Mouse (Mus musculus) hindbrain, embryonic 15.5 days (tissue): Measurements from ENCODE around the gene Gm42688. TPM values are rescaled to one million over a fixed set of nuclear protein-coding genes. Genes with fewer than 3 reads are reported as not detected.

Experiments used
- ATAC-seq: fragments of 200-750 bp; cut with Nextera tagmentation; 2 replicates; pipeline ENCODE4 v1.8.0; 2017; ENCODE audit warnings: low read depth, moderate number of reproducible peaks, moderate TSS enrichment; ENCODE audit not compliant: low FRiP score
- H3K27ac ChIP-seq: fragments of 300-500 bp; sonication (generic); replicated peaks from 2 replicates; pipeline ENCODE4 v1.5.1; 2015; ENCODE audit warnings: mild to moderate bottlenecking, inconsistent platforms
- H3K27me3 ChIP-seq: fragments of 300-500 bp; sonication (generic); 2 replicates; pipeline ENCODE4 v1.6.1; 2015; ENCODE audit warnings: control low read depth, inconsistent platforms
- H3K36me3 ChIP-seq: fragments of 300-500 bp; sonication (generic); 2 replicates; pipeline ENCODE4 v1.6.1; 2015; ENCODE audit warnings: control low read depth, inconsistent platforms
- H3K4me1 ChIP-seq: fragments of 300-500 bp; sonication (generic); replicated peaks from 2 replicates; pipeline ENCODE4 v1.6.1; 2015; ENCODE audit warnings: control low read depth, inconsistent platforms
- H3K4me2 ChIP-seq: fragments of 300-500 bp; sonication (generic); 2 replicates; pipeline ENCODE4 v1.6.1; 2015; ENCODE audit warnings: moderate library complexity, mild to moderate bottlenecking, inconsistent platforms
- H3K4me3 ChIP-seq: fragments of 300-500 bp; sonication (generic); 2 replicates; pipeline ENCODE4 v1.5.1; 2015; ENCODE audit warnings: mild to moderate bottlenecking, inconsistent platforms
- H3K9ac ChIP-seq: fragments of 300-500 bp; sonication (generic); 2 replicates; pipeline ENCODE4 v1.6.1; 2015; ENCODE audit warnings: inconsistent platforms
- H3K9me3 ChIP-seq: fragments of 300-500 bp; sonication (generic); 2 replicates; pipeline ENCODE4 v1.6.1; 2016; ENCODE audit warnings: control low read depth, inconsistent platforms
- WGBS: fragments of 180-500 bp; shearing (Covaris S2); methylation state at CpG from one replicate; pipeline ENCODE4 v1.1.7; 2015; 5-methylcytosine and 5-hydroxymethylcytosine counted together
- polyA plus RNA-seq: library from polyadenylated mRNA; unstranded; fragments of >200 nt; fragmentation: Nextera tagmentation; extraction: Ambion mirVana; gene quantifications from 2 replicates; pipeline ENCODE4 v1.2.1, GENCODE M21; 2015

Gene Gm42688
- polyA plus RNA-seq: 5.5 and 6.0 TPM in 2 replicates

DNA sequence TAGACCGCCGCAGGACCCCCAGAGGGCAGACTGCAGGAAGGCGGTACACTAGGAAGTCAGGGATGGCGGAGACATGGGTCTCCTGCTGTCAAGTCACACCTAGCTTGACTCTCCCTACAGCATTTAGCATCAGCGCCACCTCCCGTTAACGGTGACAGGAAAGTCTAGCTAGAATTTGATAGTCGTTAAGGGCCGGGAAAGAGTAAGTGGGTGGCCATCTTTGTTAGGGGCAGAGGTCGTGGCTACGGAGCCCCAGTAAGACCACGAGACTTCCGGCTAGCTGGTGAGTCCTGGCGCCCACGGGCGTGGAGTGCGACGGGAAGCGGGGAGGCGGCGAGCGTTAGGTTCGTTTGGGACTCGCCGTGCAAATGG, at the start of gene Gm42688, which contains the start of gene Ccdc142:
Gene Gm42688 (plus strand): TSS at position 302 of the 372 bp plus-strand sequence.
Gene Ccdc142 (plus strand): TSS at position 286 of the 372 bp plus-strand sequence.
- ATAC-seq: peak; percentile 91

DNA sequence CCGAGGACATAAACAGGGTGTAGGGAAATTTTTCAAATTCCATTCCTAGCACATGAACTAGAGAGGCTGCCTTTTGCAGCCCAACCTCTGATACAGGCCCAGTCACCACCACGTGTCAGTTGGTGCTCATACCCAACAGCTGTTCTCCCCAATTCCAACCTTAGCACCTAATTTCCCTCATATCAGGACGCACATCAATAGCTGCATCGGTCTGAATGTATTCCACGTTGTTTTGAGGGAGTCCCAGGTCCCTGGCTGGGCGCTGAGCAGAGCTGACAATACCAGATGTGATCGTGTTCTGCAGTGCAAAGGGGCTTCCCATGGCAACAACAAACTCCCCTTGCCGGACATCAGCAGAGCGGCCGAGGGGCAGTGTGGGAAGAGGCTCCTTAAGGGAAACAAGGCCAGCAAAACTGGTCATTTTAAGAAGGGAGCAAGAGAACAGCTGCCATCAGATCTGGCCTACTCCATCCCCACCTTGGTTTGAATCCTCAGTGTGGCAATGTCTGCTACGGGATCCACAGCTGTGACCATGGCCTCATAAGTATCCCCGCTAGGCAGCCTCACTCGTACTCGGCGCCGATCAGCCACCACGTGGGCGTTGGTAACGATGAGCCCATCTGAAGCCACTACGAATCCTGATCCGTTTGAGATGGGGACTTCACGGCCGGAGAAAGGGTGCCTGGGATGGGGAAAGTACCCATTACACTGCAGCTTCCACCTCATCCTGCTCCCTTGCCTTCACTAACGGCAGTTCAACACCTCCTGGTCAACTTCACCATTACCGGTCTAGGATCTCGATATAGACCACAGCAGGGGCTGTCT, 48.1 kb upstream of the Gm42688 start:
- peak overlapping the region; percentile 86 for H3K9ac ChIP-seq
- H3K9me3 ChIP-seq: no peaks in the 10 kb centered on the region
- peak overlapping the region; percentile 78 for H3K4me3 ChIP-seq
- H3K27ac ChIP-seq: peak overlapping the region; percentile 87
- ATAC-seq: no peak
- H3K4me2 ChIP-seq: peak overlapping the region; percentile 92
- peaks cover 29% of the 10 kb centered on the region for H3K4me1 ChIP-seq
- peaks cover 14% of the 10 kb centered on the region for H3K36me3 ChIP-seq
- WGBS: 2% methylated on average over 26 of the region's 26 CpGs
- no peaks in the 10 kb centered on the region for H3K27me3 ChIP-seq

More for the DNA sequence above, at the start of gene Gm42688, which contains the start of gene Ccdc142:
- WGBS: under 1% methylated on average over 25 of the region's 25 CpGs
- Histone ChIP-seq H3K36me3 (no peaks in the 10 kb centered on the region), H3K27ac (peak within 1 kb of the TSS; percentile 86), H3K4me1 (peaks cover 21% of the 10 kb centered on the region), H3K4me3 (peak within 1 kb of the TSS; percentile 62), H3K9me3 (no peaks in the 10 kb centered on the region), H3K27me3 (peaks cover 4% of the 10 kb centered on the region; the same call in 1 of the 2 replicates), H3K4me2 (peak within 1 kb of the TSS; percentile 95), H3K9ac (peak within 1 kb of the TSS; percentile 80)

GRCm38 (mm10) chr6:83054074-83054851, 47.2 kb upstream of the Gm42688 start, which contains the start of gene Aup1:
Gene Aup1, plus strand, starts transcription at chr6:83054521.
- H3K9me3 ChIP-seq: no peaks in the 10 kb centered on the region
- H3K27me3 ChIP-seq: no peaks in the 10 kb centered on the region
- peaks cover 29% of the 10 kb centered on the region for H3K4me1 ChIP-seq
- ATAC-seq: peak; percentile 98
- H3K36me3 ChIP-seq: peaks cover 14% of the 10 kb centered on the region
- peak within 1 kb of the TSS; percentile 78 for H3K4me3 ChIP-seq
- H3K9ac ChIP-seq: peak within 1 kb of the TSS; percentile 86
- WGBS: under 1% methylated on average over 64 of the region's 64 CpGs
- peak within 1 kb of the TSS; percentile 87 for H3K27ac ChIP-seq
- H3K4me2 ChIP-seq: peak within 1 kb of the TSS; percentile 92

DNA sequence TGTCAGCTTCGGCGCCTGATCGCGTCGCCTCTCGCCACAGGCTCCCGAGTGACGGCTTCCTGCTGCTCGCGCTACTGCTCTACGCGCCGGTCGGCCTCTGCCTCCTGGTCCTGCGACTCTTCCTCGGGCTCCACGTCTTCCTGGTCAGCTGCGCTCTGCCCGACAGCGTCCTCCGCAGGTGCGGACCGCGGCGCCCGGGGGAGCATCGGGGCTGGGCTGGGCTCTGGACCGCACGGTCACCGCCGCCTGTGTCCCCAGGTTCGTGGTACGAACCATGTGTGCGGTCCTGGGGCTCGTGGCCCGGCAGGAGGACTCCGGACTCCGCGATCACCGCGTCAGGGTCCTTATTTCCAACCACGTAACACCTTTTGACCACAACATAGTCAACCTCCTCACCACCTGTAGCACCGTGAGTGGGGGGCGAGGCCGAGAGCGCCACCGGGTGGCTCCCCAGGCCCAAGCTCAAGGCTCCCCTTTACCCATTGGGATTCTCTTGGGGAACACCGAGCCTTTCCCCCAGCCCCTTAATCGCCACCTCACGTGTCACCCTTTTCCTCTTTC, 46.5 kb upstream of the Gm42688 start, which contains the start of gene Htra2:
Gene Htra2 (minus strand): TSS at position 403 of the 561 bp plus-strand sequence.
- WGBS: under 1% methylated on average over 50 of the region's 50 CpGs
- H3K27me3 ChIP-seq: no peaks in the 10 kb centered on the region
- peak within 1 kb of the TSS; percentile 86 for H3K9ac ChIP-seq
- no peaks in the 10 kb centered on the region for H3K9me3 ChIP-seq
- H3K27ac ChIP-seq: peak within 1 kb of the TSS; percentile 87
- peak; percentile 17; the same call in 1 of the 2 replicates for ATAC-seq
- H3K4me2 ChIP-seq: peak within 1 kb of the TSS; percentile 92
- peaks cover 29% of the 10 kb centered on the region for H3K4me1 ChIP-seq
- peak within 1 kb of the TSS; percentile 78 for H3K4me3 ChIP-seq
- H3K36me3 ChIP-seq: peaks cover 14% of the 10 kb centered on the region

DNA sequence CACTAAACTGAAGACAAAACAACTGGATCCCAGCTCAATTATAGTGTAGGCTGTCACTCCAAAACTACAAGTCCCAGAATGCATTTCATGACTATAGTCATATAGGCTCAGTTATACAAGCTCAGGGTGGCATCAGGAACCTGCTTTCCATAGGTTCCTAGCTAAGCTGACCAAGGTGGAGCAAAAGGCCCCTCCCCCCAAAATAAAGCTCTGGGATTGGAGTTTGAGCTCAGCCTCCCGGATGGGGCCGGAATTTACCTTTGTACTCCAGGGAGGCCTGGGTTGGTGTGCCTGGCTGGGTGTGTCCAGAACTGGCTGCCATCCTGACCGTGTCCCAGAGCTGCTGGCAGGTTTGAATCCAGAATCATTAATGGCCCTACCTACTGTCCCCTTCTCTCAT, 43.6 kb upstream of the Gm42688 start, which contains the start of gene Dqx1:
Gene Dqx1 (plus strand): TSS at position 55 of the 400 bp plus-strand sequence.
- Histone ChIP-seq H3K27ac (no peak within 1 kb of the TSS), H3K9ac (no peak within 1 kb of the TSS), H3K9me3 (no peaks in the 10 kb centered on the region), H3K4me3 (no peak within 1 kb of the TSS), H3K27me3 (peaks cover 22% of the 10 kb centered on the region), H3K4me1 (peaks cover 21% of the 10 kb centered on the region), H3K4me2 (no peak within 1 kb of the TSS), H3K36me3 (peaks cover 14% of the 10 kb centered on the region)
- no peak for ATAC-seq
- WGBS: 56% methylated on average over 3 of the region's 3 CpGs

DNA sequence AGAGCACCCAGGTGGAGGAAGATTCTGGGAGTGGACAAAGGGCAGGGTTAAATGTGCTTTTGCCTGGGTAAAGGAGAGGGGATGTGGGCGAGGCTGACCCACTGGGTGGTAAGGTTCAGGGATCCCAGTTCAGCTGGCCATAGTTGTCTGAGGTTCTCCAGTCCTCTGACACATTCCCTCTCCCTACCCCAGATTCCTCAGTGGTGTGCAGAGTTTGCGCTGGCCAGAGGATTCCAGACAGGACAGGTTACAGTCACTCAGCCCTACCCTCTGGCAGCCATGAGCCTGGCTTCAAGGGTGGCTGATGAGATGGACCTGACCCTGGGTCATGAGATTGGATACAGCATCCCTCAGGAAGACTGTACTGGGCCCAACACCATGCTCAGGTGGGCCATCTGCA, 42.7 kb upstream of the Gm42688 start:
- Histone ChIP-seq H3K4me2 (no peak overlapping the region), H3K4me1 (peaks cover 13% of the 10 kb centered on the region), H3K36me3 (peaks cover 14% of the 10 kb centered on the region), H3K4me3 (no peak overlapping the region), H3K9me3 (no peaks in the 10 kb centered on the region), H3K27me3 (peaks cover 31% of the 10 kb centered on the region), H3K9ac (no peak overlapping the region), H3K27ac (no peak overlapping the region)
- 77% methylated on average over 2 of the region's 2 CpGs for WGBS
- ATAC-seq: no peak

DNA sequence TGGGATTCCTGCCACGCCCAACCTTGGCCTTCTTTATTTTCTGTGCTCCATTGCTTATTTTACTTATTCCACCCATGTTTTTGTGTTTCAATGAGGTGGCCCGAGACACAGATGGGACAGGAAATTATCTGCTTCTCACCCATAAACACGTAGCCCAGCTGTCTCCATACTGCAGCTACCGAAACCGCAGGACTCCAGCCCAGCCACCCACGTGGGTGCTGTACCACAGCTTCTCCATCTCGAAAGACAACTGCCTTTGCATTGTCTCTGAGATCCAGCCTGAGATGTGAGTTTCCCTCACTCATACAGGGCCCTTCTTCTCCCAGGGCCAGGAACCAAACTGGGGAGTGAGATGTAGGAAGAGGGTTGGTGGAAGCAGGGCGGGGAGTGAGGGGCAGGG, 35.4 kb upstream of the Gm42688 start:
- no peak for ATAC-seq
- Histone ChIP-seq H3K27me3 (peaks cover 91% of the 10 kb centered on the region), H3K4me3 (no peak overlapping the region), H3K36me3 (no peaks in the 10 kb centered on the region), H3K4me2 (no peak overlapping the region), H3K4me1 (peaks cover 16% of the 10 kb centered on the region), H3K27ac (no peak overlapping the region), H3K9me3 (no peaks in the 10 kb centered on the region), H3K9ac (no peak overlapping the region)
- WGBS: 41% methylated on average over 8 of the region's 8 CpGs

DNA sequence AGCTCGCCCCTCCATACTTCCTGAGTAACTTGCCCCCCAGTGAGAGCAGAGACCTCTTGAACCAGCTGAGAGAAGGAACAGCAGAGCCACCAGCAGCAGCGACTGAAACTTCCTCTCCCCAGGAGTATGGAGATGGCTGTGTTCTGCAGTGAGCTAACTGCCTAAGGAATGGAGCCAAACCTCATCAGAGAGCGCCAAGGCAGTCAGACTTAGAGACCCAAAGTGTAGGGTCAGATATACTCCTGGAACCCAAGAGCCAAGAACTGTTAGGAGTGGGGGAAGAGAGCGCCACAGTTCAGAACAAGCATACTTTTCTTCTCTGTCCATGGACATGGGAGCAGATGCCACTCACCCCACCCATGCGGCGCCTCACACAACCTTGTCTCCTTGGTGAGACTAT, 35.0 kb upstream of the Gm42688 start:
- H3K27ac ChIP-seq: no peak overlapping the region
- no peak for ATAC-seq
- no peak overlapping the region for H3K4me3 ChIP-seq
- peaks cover 92% of the 10 kb centered on the region for H3K27me3 ChIP-seq
- H3K4me2 ChIP-seq: no peak overlapping the region
- 41% methylated on average over 6 of the region's 6 CpGs for WGBS
- peaks cover 16% of the 10 kb centered on the region for H3K4me1 ChIP-seq
- no peaks in the 10 kb centered on the region for H3K9me3 ChIP-seq
- no peak overlapping the region for H3K9ac ChIP-seq
- no peaks in the 10 kb centered on the region for H3K36me3 ChIP-seq

DNA sequence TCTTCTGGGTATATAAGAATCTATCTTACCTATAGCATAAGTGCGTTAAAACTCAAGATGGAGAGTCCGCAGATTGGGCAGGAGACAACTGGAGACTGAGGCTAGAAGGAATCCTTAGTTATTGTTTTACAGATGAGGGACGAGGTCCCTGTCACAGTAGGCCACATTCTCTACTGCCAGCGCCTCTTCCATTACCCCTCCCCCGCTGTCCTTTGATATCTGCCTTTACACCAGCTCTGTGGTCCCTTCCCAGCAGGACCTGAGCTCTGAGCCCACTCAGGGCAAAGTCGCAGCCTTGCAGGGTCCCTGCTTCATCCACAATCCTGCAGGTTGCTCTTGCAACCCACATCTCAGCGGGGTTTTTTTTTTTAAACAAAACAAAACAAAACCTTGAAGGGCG, 33.2 kb upstream of the Gm42688 start:
- H3K27me3 ChIP-seq: peaks cover 91% of the 10 kb centered on the region
- ATAC-seq: no peak
- H3K4me2 ChIP-seq: peak overlapping the region; percentile 35; the same call in 1 of the 2 replicates
- H3K4me3 ChIP-seq: 0 out of 2 replicates have a peak overlapping the region, but pooled peaks have one; percentile 10
- peaks cover 16% of the 10 kb centered on the region for H3K4me1 ChIP-seq
- 4% methylated on average over 8 of the region's 8 CpGs for WGBS
- no peak overlapping the region for H3K9ac ChIP-seq
- H3K9me3 ChIP-seq: no peaks in the 10 kb centered on the region
- H3K27ac ChIP-seq: no peak overlapping the region
- H3K36me3 ChIP-seq: no peaks in the 10 kb centered on the region

DNA sequence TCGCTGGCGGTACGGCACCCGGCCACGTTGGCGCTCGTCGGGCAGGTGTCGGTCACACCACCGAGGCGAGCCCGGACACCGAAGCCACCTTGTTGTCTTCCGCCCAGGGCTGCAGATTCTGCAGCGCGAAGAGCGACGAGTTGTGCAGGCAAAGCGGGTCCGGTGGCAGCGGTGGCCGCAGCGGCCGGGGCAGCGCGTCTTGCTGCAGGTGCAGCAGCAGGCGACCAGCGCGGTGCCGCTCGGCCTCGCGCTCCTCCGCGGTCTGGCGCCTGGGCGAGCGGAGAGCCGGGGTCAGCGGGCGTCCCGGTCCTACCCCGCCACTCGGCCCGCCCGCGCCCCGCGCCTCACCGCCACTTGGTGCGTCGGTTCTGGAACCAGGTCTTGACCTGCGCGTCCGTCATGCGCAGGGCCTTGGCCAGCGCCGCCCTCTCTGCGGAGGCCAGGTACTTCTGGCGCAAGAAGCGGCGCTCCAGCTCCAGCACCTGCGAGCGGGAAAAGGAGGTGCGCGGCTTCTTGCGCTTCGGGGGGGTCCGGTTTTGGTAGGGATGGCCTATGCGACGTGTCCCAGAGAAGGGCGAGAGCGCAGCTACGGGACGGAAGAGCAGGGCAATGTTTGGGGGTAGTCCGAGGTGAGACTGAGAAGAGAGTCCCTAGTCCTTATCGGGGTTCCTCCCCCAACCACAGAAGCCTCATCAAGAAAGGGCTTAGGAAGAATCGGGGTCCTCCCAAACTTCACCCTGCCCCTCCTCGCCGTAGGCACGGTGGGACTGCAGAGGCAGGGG, 32.5 kb upstream of the Gm42688 start:
- H3K4me2 ChIP-seq: peak overlapping the region; percentile 35
- H3K9ac ChIP-seq: no peak overlapping the region
- H3K36me3 ChIP-seq: no peaks in the 10 kb centered on the region
- H3K27ac ChIP-seq: no peak overlapping the region
- H3K9me3 ChIP-seq: no peaks in the 10 kb centered on the region
- peak overlapping the region; percentile 10 for H3K4me3 ChIP-seq
- H3K4me1 ChIP-seq: peaks cover 16% of the 10 kb centered on the region
- no peak for ATAC-seq
- WGBS: under 1% methylated on average over 60 of the region's 81 CpGs
- peaks cover 90% of the 10 kb centered on the region for H3K27me3 ChIP-seq
